Mouse (Mus musculus): Measurements from ENCODE around the gene Nrip1. TPM values are rescaled to one million over a fixed set of nuclear protein-coding genes. Genes with fewer than 3 reads are reported as not detected.

Nrip1 gene
- polyA plus RNA-seq, 1 experiment from 2014 or later: 26.5 TPM

- H3K4me3 ChIP-seq (ENCODE audit: low read depth, low read length): no peak overlapping the region
- no peaks in the 10 kb centered on the region for H3K9me3 ChIP-seq (replicated peaks; ENCODE audit: control insufficient read depth, low read length)
- H3K4me2 ChIP-seq: no peak overlapping the region
- H3K4me1 ChIP-seq (ENCODE audit: control insufficient read depth, insufficient read depth, low read length): peaks cover 11% of the 10 kb centered on the region; the same call in 1 of the 2 replicates
- no peak for ATAC-seq (replicated peaks; ENCODE audit: insufficient number of reproducible peaks, low FRiP score, low TSS enrichment)
- no peak overlapping the region for H3K9ac ChIP-seq (ENCODE audit: low read depth, low read length)
- 69% methylated on average over 9 of the region's 9 CpGs for WGBS (ENCODE audit: insufficient replicate concordance)
- H3K36me3 ChIP-seq (ENCODE audit: control insufficient read depth, insufficient read depth, low read length): no peaks in the 10 kb centered on the region
- no peak overlapping the region for H3K27ac ChIP-seq (ENCODE audit: low read depth, low read length)
- H3K27me3 ChIP-seq (ENCODE audit: control insufficient read depth, insufficient read depth, low read length): no peaks in the 10 kb centered on the region
Measured at GRCm38 (mm10) chr16:76369236-76369635, 4.4 kb downstream of the Nrip1 start.

GRCm38 (mm10) chr16:76367261-76367908 is 6.2 kb downstream of the Nrip1 start:
- Histone ChIP-seq H3K4me3 (ENCODE audit: low read depth, low read length) (no peak overlapping the region), H3K36me3 (ENCODE audit: control insufficient read depth, insufficient read depth, low read length) (no peaks in the 10 kb centered on the region), H3K27me3 (ENCODE audit: control insufficient read depth, insufficient read depth, low read length) (no peaks in the 10 kb centered on the region), H3K4me2 (no peak overlapping the region), H3K4me1 (ENCODE audit: control insufficient read depth, insufficient read depth, low read length) (peaks cover 11% of the 10 kb centered on the region; the same call in 1 of the 2 replicates), H3K27ac (ENCODE audit: low read depth, low read length) (no peak overlapping the region), H3K9ac (ENCODE audit: low read depth, low read length) (no peak overlapping the region), H3K9me3 (replicated peaks; ENCODE audit: control insufficient read depth, low read length) (no peaks in the 10 kb centered on the region)
- ATAC-seq (replicated peaks; ENCODE audit: insufficient number of reproducible peaks, low FRiP score, low TSS enrichment): no peak
- 83% methylated on average over 12 of the region's 12 CpGs for WGBS (ENCODE audit: insufficient replicate concordance)

GRCm38 (mm10) chr16:76365790-76366406 is 7.7 kb downstream of the Nrip1 start:
- Histone ChIP-seq H3K4me3 (ENCODE audit: low read depth, low read length) (no peak overlapping the region), H3K9ac (ENCODE audit: low read depth, low read length) (no peak overlapping the region), H3K4me2 (no peak overlapping the region), H3K27me3 (ENCODE audit: control insufficient read depth, insufficient read depth, low read length) (no peaks in the 10 kb centered on the region), H3K9me3 (replicated peaks; ENCODE audit: control insufficient read depth, low read length) (no peaks in the 10 kb centered on the region), H3K36me3 (ENCODE audit: control insufficient read depth, insufficient read depth, low read length) (no peaks in the 10 kb centered on the region), H3K4me1 (ENCODE audit: control insufficient read depth, insufficient read depth, low read length) (peaks cover 11% of the 10 kb centered on the region; the same call in 1 of the 2 replicates), H3K27ac (ENCODE audit: low read depth, low read length) (no peak overlapping the region)
- no peak for ATAC-seq (replicated peaks; ENCODE audit: insufficient number of reproducible peaks, low FRiP score, low TSS enrichment)
- WGBS (ENCODE audit: insufficient replicate concordance): 88% methylated on average over 17 of the region's 17 CpGs

GRCm38 (mm10) chr16:76365237-76365636 is 8.4 kb downstream of the Nrip1 start:
- Histone ChIP-seq H3K4me1 (ENCODE audit: control insufficient read depth, insufficient read depth, low read length) (peaks cover 10% of the 10 kb centered on the region; the same call in 1 of the 2 replicates), H3K27me3 (ENCODE audit: control insufficient read depth, insufficient read depth, low read length) (no peaks in the 10 kb centered on the region), H3K9ac (ENCODE audit: low read depth, low read length) (no peak overlapping the region), H3K27ac (ENCODE audit: low read depth, low read length) (no peak overlapping the region), H3K9me3 (replicated peaks; ENCODE audit: control insufficient read depth, low read length) (no peaks in the 10 kb centered on the region), H3K4me3 (ENCODE audit: low read depth, low read length) (no peak overlapping the region), H3K36me3 (ENCODE audit: control insufficient read depth, insufficient read depth, low read length) (no peaks in the 10 kb centered on the region), H3K4me2 (no peak overlapping the region)
- no peak for ATAC-seq (replicated peaks; ENCODE audit: insufficient number of reproducible peaks, low FRiP score, low TSS enrichment)
- WGBS (ENCODE audit: insufficient replicate concordance): 81% methylated on average over 10 of the region's 10 CpGs

GRCm38 (mm10) chr16:76363641-76364040 is 10.0 kb downstream of the Nrip1 start:
- H3K27ac ChIP-seq (ENCODE audit: low read depth, low read length): no peak overlapping the region
- H3K9me3 ChIP-seq (replicated peaks; ENCODE audit: control insufficient read depth, low read length): no peaks in the 10 kb centered on the region
- peaks cover 3% of the 10 kb centered on the region; the same call in 1 of the 2 replicates for H3K4me1 ChIP-seq (ENCODE audit: control insufficient read depth, insufficient read depth, low read length)
- WGBS (ENCODE audit: insufficient replicate concordance): 94% methylated on average over 3 of the region's 3 CpGs
- ATAC-seq (replicated peaks; ENCODE audit: insufficient number of reproducible peaks, low FRiP score, low TSS enrichment): no peak
- H3K27me3 ChIP-seq (ENCODE audit: control insufficient read depth, insufficient read depth, low read length): no peaks in the 10 kb centered on the region
- H3K4me2 ChIP-seq: no peak overlapping the region
- H3K9ac ChIP-seq (ENCODE audit: low read depth, low read length): no peak overlapping the region
- no peak overlapping the region for H3K4me3 ChIP-seq (ENCODE audit: low read depth, low read length)
- no peaks in the 10 kb centered on the region for H3K36me3 ChIP-seq (ENCODE audit: control insufficient read depth, insufficient read depth, low read length)

- H3K4me3 ChIP-seq (ENCODE audit: low read depth, low read length): no peak overlapping the region
- WGBS (ENCODE audit: insufficient replicate concordance): 90% methylated on average over 12 of the region's 12 CpGs
- no peaks in the 10 kb centered on the region for H3K36me3 ChIP-seq (ENCODE audit: control insufficient read depth, insufficient read depth, low read length)
- no peaks in the 10 kb centered on the region for H3K9me3 ChIP-seq (replicated peaks; ENCODE audit: control insufficient read depth, low read length)
- no peaks in the 10 kb centered on the region for H3K27me3 ChIP-seq (ENCODE audit: control insufficient read depth, insufficient read depth, low read length)
- no peak for ATAC-seq (replicated peaks; ENCODE audit: insufficient number of reproducible peaks, low FRiP score, low TSS enrichment)
- H3K27ac ChIP-seq (ENCODE audit: low read depth, low read length): no peak overlapping the region
- H3K4me1 ChIP-seq (ENCODE audit: control insufficient read depth, insufficient read depth, low read length): peaks cover 3% of the 10 kb centered on the region; the same call in 1 of the 2 replicates
- H3K9ac ChIP-seq (ENCODE audit: low read depth, low read length): no peak overlapping the region
- no peak overlapping the region for H3K4me2 ChIP-seq
Measured at GRCm38 (mm10) chr16:76362982-76363381, 10.6 kb downstream of the Nrip1 start.

GRCm38 (mm10) chr16:76360441-76360840 is 13.2 kb downstream of the Nrip1 start:
- H3K9me3 ChIP-seq (replicated peaks; ENCODE audit: control insufficient read depth, low read length): no peaks in the 10 kb centered on the region
- WGBS (ENCODE audit: insufficient replicate concordance): 88% methylated on average over 6 of the region's 6 CpGs
- H3K27ac ChIP-seq (ENCODE audit: low read depth, low read length): no peak overlapping the region
- ATAC-seq (replicated peaks; ENCODE audit: insufficient number of reproducible peaks, low FRiP score, low TSS enrichment): no peak
- no peak overlapping the region for H3K4me2 ChIP-seq
- no peaks in the 10 kb centered on the region for H3K36me3 ChIP-seq (ENCODE audit: control insufficient read depth, insufficient read depth, low read length)
- H3K9ac ChIP-seq (ENCODE audit: low read depth, low read length): no peak overlapping the region
- no peaks in the 10 kb centered on the region for H3K27me3 ChIP-seq (ENCODE audit: control insufficient read depth, insufficient read depth, low read length)
- H3K4me3 ChIP-seq (ENCODE audit: low read depth, low read length): no peak overlapping the region
- peaks cover 3% of the 10 kb centered on the region; the same call in 1 of the 2 replicates for H3K4me1 ChIP-seq (ENCODE audit: control insufficient read depth, insufficient read depth, low read length)

- H3K4me1 ChIP-seq (ENCODE audit: control insufficient read depth, insufficient read depth, low read length): peaks cover 8% of the 10 kb centered on the region; the same call in 1 of the 2 replicates
- H3K4me2 ChIP-seq: no peak overlapping the region
- 70% methylated on average over 4 of the region's 4 CpGs for WGBS (ENCODE audit: insufficient replicate concordance)
- no peak overlapping the region for H3K27ac ChIP-seq (ENCODE audit: low read depth, low read length)
- no peak overlapping the region for H3K4me3 ChIP-seq (ENCODE audit: low read depth, low read length)
- no peaks in the 10 kb centered on the region for H3K36me3 ChIP-seq (ENCODE audit: control insufficient read depth, insufficient read depth, low read length)
- ATAC-seq (replicated peaks; ENCODE audit: insufficient number of reproducible peaks, low FRiP score, low TSS enrichment): no peak
- no peak overlapping the region for H3K9ac ChIP-seq (ENCODE audit: low read depth, low read length)
- H3K27me3 ChIP-seq (ENCODE audit: control insufficient read depth, insufficient read depth, low read length): no peaks in the 10 kb centered on the region
- no peaks in the 10 kb centered on the region for H3K9me3 ChIP-seq (replicated peaks; ENCODE audit: control insufficient read depth, low read length)
Measured at GRCm38 (mm10) chr16:76358757-76359156, 14.9 kb downstream of the Nrip1 start.
